Mouse (Mus musculus) cortical plate, adult 2 months (tissue): ENCODE results near the gene Acer3.

Experiments
- CTCF ChIP-seq: fragments of 200-500 bp; IDR thresholded peaks from 2 replicates; pipeline ENCODE4 v1.5.1; 2011; ENCODE audit warnings: mild to moderate bottlenecking, control low read depth, low read length; ENCODE audit not compliant: insufficient read depth; ENCODE audit errors: extremely low read depth
- POLR2A ChIP-seq: fragments of 200-500 bp; IDR thresholded peaks from 2 replicates; pipeline ENCODE4 v1.6.1; 2011; ENCODE audit warnings: mild to moderate bottlenecking, low read length, control low read depth; ENCODE audit not compliant: insufficient read depth; ENCODE audit errors: extremely low read depth

DNA sequence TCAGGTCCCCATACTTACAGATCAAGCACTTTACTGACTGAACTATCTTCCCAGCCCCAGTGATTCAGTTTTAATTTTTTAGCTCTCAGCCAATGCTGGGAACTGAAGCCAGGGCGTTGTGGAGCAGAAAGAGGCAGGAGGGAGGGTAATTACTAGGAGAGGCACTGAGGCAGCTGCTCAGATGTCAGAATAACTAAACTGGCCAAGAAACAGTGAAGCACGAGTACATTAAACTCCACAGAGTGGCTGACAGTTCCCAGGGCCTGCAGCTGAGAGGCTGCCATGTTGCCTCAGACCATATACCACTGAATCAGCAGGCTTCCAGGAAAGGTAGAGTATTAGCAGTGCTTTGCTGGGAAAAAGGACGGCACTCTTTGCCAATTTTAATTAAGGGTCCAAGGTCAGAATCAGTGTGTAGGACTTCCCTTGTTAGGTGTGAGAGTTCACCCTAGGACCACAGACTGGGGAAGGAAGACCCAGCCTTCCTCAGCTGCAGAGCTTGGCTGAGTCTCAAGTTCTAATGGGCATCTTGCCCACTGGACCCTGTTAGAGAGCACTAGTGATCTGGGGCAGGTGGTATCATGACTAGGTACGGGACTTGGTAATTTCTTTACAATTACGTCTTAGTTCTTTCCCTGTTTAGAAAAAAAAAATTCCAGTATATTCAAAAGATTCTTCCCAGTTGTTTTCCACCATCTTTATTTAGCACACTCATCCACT is 11.8 kb upstream of the Acer3 start:
- no peak for TF ChIP-seq POLR2A
- no peak for TF ChIP-seq CTCF
